Mouse (Mus musculus): ENCODE measurements at regions not wholly inside any gene's neighbourhood (a gene's known extent, or its start where the extent isn't known, plus 50 kb on each side); places are given as distances from the start of the nearest gene placed in this dataset.

GRCm38 (mm10) chr1:99124796-99125195 is 647.8 kb upstream of the Cntnap5b start:
- peak; percentile 5 for DNase-seq

- no peak for DNase-seq
These were observed 638.4 kb upstream of the Cntnap5b start for GRCm38 (mm10) chr1:99134129-99134528.

- no peak for DNase-seq
These were observed 635.0 kb upstream of the Cntnap5b start for GRCm38 (mm10) chr1:99137516-99137915.

GRCm38 (mm10) chr1:99160620-99161019 is 611.9 kb upstream of the Cntnap5b start:
- no peak for DNase-seq
